8 mouse cellular contexts compared by ENCODE assay signal in the genomic region with DNA sequence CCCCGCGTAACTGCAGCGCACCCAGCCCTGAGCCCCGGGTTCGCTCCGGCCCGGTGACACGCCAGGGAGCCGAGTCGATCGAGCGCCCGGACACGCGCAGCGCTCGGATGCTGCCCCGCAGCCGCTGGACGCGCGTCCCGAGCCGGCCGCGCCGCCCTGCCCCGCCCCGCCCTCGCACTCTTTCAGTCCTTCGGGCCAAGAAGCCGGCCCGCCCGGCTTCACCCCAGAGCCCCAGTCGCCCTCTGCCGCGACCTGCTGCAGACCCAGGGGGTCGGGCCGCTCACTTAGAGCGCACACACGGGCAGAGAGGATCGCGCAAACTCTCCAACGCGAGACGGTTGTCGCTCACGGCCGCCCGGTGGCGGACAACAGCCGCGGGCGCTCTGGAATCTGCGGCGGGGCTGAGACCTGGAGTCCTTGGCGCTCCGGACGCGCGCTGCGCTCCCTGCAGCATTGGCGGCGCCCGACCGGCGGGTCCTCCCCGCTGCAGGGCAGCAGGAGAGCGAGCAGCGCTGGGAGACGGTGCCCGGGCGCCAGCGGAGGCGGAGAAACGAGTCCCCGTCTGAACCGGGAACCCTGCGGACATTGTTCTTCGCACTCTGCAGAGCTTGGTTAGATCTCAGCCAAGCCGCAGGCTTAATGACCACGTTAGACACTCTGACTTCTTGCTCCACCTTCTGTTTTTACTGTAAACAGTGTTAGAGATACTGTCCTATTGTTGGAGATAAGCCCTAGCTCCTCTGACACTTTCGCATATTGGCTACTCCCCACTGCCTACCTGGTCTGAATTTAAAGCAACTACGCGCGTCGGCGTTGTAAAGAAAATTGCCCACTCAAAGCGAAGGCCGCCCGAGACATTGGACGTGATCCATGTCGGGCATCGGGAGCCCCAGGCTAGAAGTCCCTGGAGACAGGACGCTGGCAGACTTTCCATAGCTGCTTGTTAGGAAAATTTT.
A peak's percentile ranks its signal among the peaks of the same experiment; 100 is the strongest.
DNase-seq lines count a peak whose midpoint lies in the region; ATAC-seq lines count a peak whose summit lies in the region.

No protein-coding gene starts in this region.

- intact Hi-C loops in left cerebral cortex, postnatal 25 days (cut with DNase I): loop anchor here (1.0 to 5.0 kb wide), 5 partner anchors 81 to 564 kb away; partner anchors contain the start of genes Ercc8, Ndufaf2 and Smim15

- peak; percentile 8; the same call in 1 of the 2 replicates for ATAC-seq in megakaryocyte progenitor cell, adult 5-6 weeks (replicated peaks; ENCODE audit: poor library complexity)

- DNase-seq in ZHBTc4 (ENCODE audit: low read depth, low spot score): peak; percentile 84
- DNase-seq in cerebellum, postnatal 4 days (ENCODE audit: low spot score in 2 of 2): peak; percentile 41 to 68
- peak; percentile 74 for DNase-seq in gastrocnemius, postnatal 10 days
- DNase-seq in induced T-regulatory cell, adult 2 months (ENCODE audit: low read depth): peak; percentile 68
- peak; percentile 54 to 67 for DNase-seq in left cerebral cortex, postnatal 25 days (ENCODE audit: low spot score in 2 of 2)
- peak; percentile 74 to 78 for DNase-seq in right cerebral cortex, postnatal 10 days (ENCODE audit: low spot score in 2 of 2)
- peak; percentile 81 for DNase-seq in yolk sac, embryonic 10.5 days (ENCODE audit: low spot score)

Comparison
In these comparisons a context has a peak if more than half of its experiments do, and no peak if none do; other contexts are left out.
1. Peak in every context shown above with its lines: DNase-seq and ATAC-seq.